In genomic region chr1:45090841-45091535, GRCm38 (mm10) we compare ENCODE assay signal across 10 mouse cellular contexts.
DNase-seq lines count a peak whose midpoint lies in the region; ATAC-seq and TF ChIP-seq lines count a peak whose summit lies in the region.
"Had no signal": no experiment of that assay in that cellular context is flagged by ENCODE, and none has a peak within 500 bp of the region (broad histone marks: within the 10 kb centered on the region; RNA-seq: fewer than 3 reads in every experiment).

No protein-coding gene starts in this region.

- H3K4me3 ChIP-seq in hindbrain, embryonic 16.5 days (ENCODE audit: low read length): no peak overlapping the region
- no peak overlapping the region for H3K4me3 ChIP-seq in hindbrain, postnatal 0 days (ENCODE audit: low read length)
- H3K4me3 ChIP-seq in lung, embryonic 15.5 days: no peak overlapping the region
- no peak overlapping the region for H3K4me3 ChIP-seq in lung, adult 2 months (replicated peaks; ENCODE audit: extremely low read depth, low read depth, low read length)
- no peak overlapping the region for H3K4me3 ChIP-seq in embryonic facial prominence, embryonic 15.5 days (replicated peaks)
- H3K4me3 ChIP-seq in neural tube, embryonic 13.5 days: no peak overlapping the region

- no peak for DNase-seq in hindbrain, postnatal 0 days (ENCODE audit: low spot score)
- DNase-seq in lung, adult 2 months: no peak
- no peak for DNase-seq in T-cell, adult 2 months (ENCODE audit: low spot score)
- DNase-seq: cerebellum, adult 11 months; layer of hippocampus, postnatal 36 days had no signal

- no peak overlapping the region for H3K27ac ChIP-seq in hindbrain, embryonic 16.5 days (ENCODE audit: low read depth, low read length)
- no peak overlapping the region for H3K27ac ChIP-seq in hindbrain, postnatal 0 days
- H3K27ac ChIP-seq in lung, embryonic 15.5 days: no peak overlapping the region
- H3K27ac ChIP-seq in embryonic facial prominence, embryonic 15.5 days (replicated peaks): no peak overlapping the region
- H3K27ac ChIP-seq in neural tube, embryonic 13.5 days (replicated peaks): no peak overlapping the region

- H3K36me3 ChIP-seq in hindbrain, embryonic 16.5 days (ENCODE audit: control insufficient read depth, insufficient read depth, low read length): no peaks in the 10 kb centered on the region
- no peaks in the 10 kb centered on the region for H3K36me3 ChIP-seq in hindbrain, postnatal 0 days (ENCODE audit: insufficient read depth, low read length)
- no peaks in the 10 kb centered on the region for H3K36me3 ChIP-seq in lung, embryonic 15.5 days
- H3K36me3 ChIP-seq in embryonic facial prominence, embryonic 15.5 days: no peaks in the 10 kb centered on the region
- H3K36me3 ChIP-seq in neural tube, embryonic 13.5 days: no peaks in the 10 kb centered on the region

- ATAC-seq in hindbrain, embryonic 16.5 days: peak; percentile 52; the same call in 1 of the 2 replicates
- no peak for ATAC-seq in hindbrain, postnatal 0 days
- ATAC-seq in lung, embryonic 15.5 days (ENCODE audit: borderline replicate concordance, extremely low read depth, low FRiP score, low TSS enrichment): peak; percentile 88
- peak; percentile 43; the same call in 1 of the 2 replicates for ATAC-seq in embryonic facial prominence, embryonic 15.5 days (ENCODE audit: insufficient number of reproducible peaks, low FRiP score, low TSS enrichment, low read depth)
- ATAC-seq in neural tube, embryonic 13.5 days (ENCODE audit: low read depth): peak; percentile 47
- ATAC-seq: intestine, postnatal 0 days had no signal

- no peaks in the 10 kb centered on the region for H3K4me1 ChIP-seq in hindbrain, embryonic 16.5 days (ENCODE audit: control insufficient read depth, insufficient read depth, low read depth, low read length)
- no peaks in the 10 kb centered on the region for H3K4me1 ChIP-seq in hindbrain, postnatal 0 days (ENCODE audit: insufficient read depth, low read length)
- H3K4me1 ChIP-seq in lung, embryonic 15.5 days: no peaks in the 10 kb centered on the region
- H3K4me1 ChIP-seq in lung, adult 2 months (ENCODE audit: control insufficient read depth, insufficient read depth, low read length): no peaks in the 10 kb centered on the region
- no peaks in the 10 kb centered on the region for H3K4me1 ChIP-seq in embryonic facial prominence, embryonic 15.5 days
- H3K4me1 ChIP-seq in neural tube, embryonic 13.5 days (replicated peaks): no peaks in the 10 kb centered on the region

- H3K9ac ChIP-seq in hindbrain, embryonic 16.5 days (ENCODE audit: low read depth, low read length): no peak overlapping the region
- H3K9ac ChIP-seq in hindbrain, postnatal 0 days (replicated peaks; ENCODE audit: low read length): no peak overlapping the region
- H3K9ac ChIP-seq in lung, embryonic 15.5 days: no peak overlapping the region
- H3K9ac ChIP-seq in embryonic facial prominence, embryonic 15.5 days: no peak overlapping the region
- H3K9ac ChIP-seq in neural tube, embryonic 13.5 days: no peak overlapping the region

- H3K27me3 ChIP-seq in hindbrain, embryonic 16.5 days (replicated peaks; ENCODE audit: control insufficient read depth, insufficient read depth, low read length): no peaks in the 10 kb centered on the region
- H3K27me3 ChIP-seq in hindbrain, postnatal 0 days (ENCODE audit: insufficient read depth, low read length): no peaks in the 10 kb centered on the region
- no peaks in the 10 kb centered on the region for H3K27me3 ChIP-seq in lung, embryonic 15.5 days
- H3K27me3 ChIP-seq in embryonic facial prominence, embryonic 15.5 days: no peaks in the 10 kb centered on the region
- H3K27me3 ChIP-seq in neural tube, embryonic 13.5 days: no peaks in the 10 kb centered on the region

- 72% methylated on average over 9 of the region's 10 CpGs for WGBS in hindbrain, embryonic 16.5 days
- WGBS in hindbrain, postnatal 0 days: 69% methylated on average over 10 of the region's 10 CpGs
- 59% methylated on average over 10 of the region's 10 CpGs for WGBS in lung, embryonic 15.5 days
- 78% methylated on average over 10 of the region's 10 CpGs for WGBS in lung, adult 2 months
- 79% methylated on average over 10 of the region's 10 CpGs for whole genome bisulfite sequencing in embryonic facial prominence, embryonic 15.5 days
- WGBS in neural tube, embryonic 13.5 days: 81% methylated on average over 10 of the region's 10 CpGs

- no peak overlapping the region for H3K4me2 ChIP-seq in hindbrain, embryonic 16.5 days (ENCODE audit: low read length)
- H3K4me2 ChIP-seq in hindbrain, postnatal 0 days (ENCODE audit: low read depth, low read length): no peak overlapping the region
- H3K4me2 ChIP-seq in lung, embryonic 15.5 days: no peak overlapping the region
- H3K4me2 ChIP-seq in embryonic facial prominence, embryonic 15.5 days (replicated peaks): no peak overlapping the region
- no peak overlapping the region for H3K4me2 ChIP-seq in neural tube, embryonic 13.5 days

- TF ChIP-seq POLR2A in lung, adult 2 months (IDR thresholded peaks at IDR 0.05; ENCODE audit: borderline replicate concordance, extremely low read depth, low read depth, low read length): no peak

- no peak for TF ChIP-seq CTCF in hindbrain, postnatal 0 days (IDR thresholded peaks at IDR 0.05; ENCODE audit: low read depth)
- TF ChIP-seq CTCF in lung, adult 2 months (IDR thresholded peaks at IDR 0.05; ENCODE audit: insufficient read depth, low read length): no peak

- no peaks in the 10 kb centered on the region for H3K9me3 ChIP-seq in hindbrain, embryonic 16.5 days (ENCODE audit: control insufficient read depth, low read length)
- H3K9me3 ChIP-seq in hindbrain, postnatal 0 days (ENCODE audit: low read length): no peaks in the 10 kb centered on the region
- H3K9me3 ChIP-seq in lung, embryonic 15.5 days: no peaks in the 10 kb centered on the region
- H3K9me3 ChIP-seq in embryonic facial prominence, embryonic 15.5 days (replicated peaks): no peaks in the 10 kb centered on the region
- no peaks in the 10 kb centered on the region for H3K9me3 ChIP-seq in neural tube, embryonic 13.5 days
